Mouse (Mus musculus): ENCODE results near the gene Cdan1.
A peak's percentile ranks its signal among the peaks of the same experiment; 100 is the strongest.
"Not testable (repeated sequence)": the region's sequence is repeated elsewhere in the genome, so short reads cannot be mapped to it uniquely, and the experiment has no call there.

The Cdan1 gene

DNA sequence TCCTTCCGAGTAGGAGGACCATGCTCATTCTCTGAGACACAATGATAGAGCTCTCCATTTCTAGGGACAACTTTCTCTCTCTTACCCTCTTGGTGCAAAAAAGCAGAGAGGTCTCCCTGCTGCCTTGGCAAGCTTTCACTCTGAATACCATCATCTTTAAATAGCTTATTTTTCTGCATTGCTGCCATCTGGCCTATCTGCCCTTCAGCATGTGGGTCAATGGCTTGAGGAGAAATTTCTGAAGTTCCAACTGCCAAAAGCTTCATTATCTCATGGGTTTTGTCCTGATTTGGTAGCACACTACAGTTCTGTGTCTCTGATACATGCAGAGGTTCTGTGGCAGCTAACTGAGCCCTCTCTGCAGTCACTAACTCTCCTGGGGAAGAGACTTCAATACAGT is 104.4 kb downstream of the Cdan1 start:
- no peak for DNase-seq (ENCODE audit: low spot score in 2 of 2)

DNA sequence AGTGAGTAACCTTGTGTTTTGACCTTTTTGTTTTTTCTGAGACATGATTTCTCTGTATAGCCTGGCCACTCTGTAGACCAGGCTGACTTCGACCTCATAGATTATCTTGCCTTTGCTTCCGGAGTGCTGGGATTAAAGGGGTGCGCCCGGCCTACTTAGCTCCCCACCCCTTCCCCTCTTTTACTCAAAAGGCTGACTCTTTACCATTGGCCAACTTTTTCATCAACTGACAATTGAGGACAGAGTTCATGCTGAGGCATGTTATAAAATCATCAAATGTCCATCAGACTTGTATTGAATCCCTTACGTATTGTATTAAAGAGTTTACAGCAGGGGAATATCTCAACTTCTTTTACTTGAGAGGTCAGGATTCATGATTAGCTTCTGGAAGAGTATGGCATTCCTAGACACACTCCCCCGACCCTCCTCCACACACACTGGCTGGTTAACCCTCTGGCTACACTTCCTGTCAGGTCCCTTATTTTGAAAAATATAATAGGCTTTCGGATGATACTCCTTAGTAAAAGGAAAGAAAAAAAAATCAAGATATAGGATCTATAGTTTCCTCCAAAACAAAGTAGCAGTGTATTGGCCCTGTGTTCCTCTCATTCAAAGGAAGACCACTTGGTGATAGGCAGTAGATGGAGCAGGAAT is 117.9 kb downstream of the Cdan1 start:
- no peak for DNase-seq (ENCODE audit: low spot score in 2 of 2)

DNA sequence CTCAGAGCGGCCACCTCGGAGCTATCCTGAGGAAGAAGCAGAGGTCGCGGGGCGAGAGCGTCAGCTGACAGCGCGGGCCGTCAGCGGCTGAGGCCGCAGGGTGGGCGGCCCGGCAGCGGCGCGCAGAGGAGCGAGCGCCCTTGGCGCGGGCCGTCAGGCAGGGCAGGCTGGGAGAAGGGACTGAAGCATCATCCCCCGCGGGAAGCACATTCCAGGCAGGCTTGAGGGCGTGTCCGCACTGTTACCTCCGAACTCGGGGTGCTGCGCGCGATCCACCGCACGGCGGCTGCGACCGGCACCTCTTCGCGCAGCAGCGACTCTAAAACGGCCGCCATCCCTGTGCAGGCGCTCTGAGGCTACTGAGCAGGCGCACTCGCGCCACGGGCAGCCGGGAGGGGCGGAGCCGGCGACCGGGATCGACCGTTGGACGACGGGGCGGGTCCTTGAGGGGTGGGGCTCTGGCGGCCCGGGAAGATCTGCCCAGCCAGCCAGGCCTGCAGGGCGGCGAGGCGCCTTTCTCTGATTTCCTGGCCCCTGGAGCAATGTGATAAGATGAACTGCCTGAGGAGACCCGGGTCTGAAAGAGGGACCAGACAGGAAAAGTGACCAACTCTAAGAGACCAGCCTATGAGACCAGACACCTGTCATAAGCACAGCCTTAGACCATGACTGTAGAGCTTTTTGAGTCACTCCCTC is 118.6 kb downstream of the Cdan1 start:
- DNase-seq (ENCODE audit: low spot score in 2 of 2), result peak; percentile 70 to 79

DNA sequence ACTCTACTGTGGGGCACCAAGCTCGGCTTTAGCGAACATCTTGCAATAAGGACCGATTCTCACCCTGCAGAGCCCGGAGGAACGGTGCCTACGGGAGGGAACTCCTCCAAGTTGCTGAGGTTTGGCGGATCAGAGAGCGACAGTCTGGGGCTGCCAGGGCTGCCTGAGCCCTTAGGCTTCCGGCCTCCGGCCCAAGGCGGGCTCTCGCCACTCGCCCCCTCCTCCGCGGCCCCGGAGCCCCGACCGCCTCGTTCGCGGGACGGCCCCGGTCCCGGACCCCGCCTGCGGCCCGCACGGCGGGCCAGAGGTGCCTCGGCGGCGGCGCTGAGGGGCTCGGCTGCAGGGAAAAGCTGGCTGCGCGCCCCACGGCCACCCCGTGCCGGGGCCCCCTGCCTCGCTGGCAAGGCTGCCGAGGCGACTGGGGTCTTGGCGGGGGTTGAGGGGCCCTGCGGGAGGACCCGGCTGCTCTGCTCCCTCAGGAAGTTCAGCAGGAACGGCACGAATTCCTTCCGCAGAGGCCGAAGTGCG is 119.2 kb downstream of the Cdan1 start:
- DNase-seq (ENCODE audit: low spot score in 2 of 2), result no peak

DNA sequence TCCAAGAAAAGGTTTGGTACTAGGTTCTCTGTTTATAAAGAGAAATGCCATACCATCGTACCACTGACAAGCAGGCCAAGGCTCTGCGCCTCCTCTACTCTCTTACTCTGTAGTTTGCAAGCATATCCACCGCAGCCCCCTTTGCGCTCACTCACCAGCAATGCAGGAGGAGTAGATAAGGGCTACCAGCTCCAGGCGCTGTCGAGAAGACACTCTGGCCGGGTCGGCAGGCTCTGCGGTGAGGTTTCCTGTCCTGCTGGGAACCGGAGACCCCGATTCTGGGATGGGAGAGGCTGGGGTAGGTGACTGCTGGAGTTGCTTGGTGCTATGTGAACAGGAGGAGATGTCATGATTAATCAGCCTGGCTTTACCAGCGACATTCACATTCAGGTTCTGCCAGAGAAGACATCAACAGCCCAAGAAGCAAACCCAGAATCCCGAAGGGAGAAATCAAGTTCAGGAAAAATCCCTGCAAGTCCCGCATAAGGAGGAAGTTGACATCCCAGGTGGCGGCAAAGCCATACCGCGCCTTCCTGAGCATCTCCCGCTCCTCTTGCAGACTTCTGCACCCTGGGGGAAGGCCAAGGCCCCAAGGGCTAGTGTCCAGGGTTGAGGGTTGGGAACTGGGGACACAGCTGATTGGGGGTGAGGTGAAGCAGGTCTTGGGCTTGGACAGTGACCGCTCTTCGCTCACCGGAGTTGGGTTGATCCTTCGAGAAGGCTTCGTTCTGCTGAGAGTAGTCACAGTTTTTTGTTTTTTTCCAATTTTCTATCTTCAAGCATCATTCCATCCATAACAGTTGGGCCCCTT is 119.9 kb downstream of the Cdan1 start:
- DNase-seq (ENCODE audit: low spot score in 2 of 2), result no peak

DNA sequence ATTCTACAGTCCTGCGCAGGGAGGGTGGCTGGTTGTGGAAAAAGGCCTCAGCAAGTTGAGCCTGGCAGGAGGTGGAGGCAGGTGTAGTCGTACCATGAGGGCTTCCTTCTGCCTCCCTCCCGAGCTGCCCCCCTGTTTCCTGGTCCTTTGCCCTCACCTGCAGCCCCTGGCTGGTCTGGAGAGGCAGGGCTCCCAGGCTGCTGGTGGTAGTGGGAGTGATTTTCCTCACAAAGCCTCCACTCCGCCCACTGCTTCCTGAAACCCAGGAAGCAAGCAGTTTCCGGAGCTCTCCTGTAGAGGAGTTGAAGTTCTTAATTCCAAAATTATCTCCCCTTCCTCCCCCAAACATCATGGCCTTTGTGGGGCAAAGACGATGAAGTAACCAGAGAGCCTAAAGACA is 125.8 kb downstream of the Cdan1 start:
- no peak for DNase-seq (ENCODE audit: low spot score in 2 of 2)

DNA sequence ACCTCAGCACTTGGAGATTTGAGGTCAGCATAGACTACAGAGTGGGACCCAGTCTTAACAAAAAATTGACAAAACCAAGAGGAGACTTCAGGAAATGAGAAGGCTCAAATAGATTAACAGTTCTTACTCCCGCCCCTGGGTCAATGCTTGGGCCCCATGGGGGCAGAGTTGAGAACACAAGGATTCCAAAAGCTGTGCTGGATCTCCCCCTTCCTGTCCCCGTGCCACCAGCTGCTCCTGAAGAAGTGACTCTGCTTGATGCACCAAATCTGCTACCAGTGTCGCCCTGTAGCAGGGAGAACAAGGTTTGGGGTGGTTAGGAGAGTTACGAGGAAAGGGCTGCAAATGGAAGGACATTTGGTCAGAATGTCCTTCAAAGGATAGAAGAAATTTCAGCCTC is 126.3 kb downstream of the Cdan1 start:
- DNase-seq (ENCODE audit: low spot score in 2 of 2), result no peak

DNA sequence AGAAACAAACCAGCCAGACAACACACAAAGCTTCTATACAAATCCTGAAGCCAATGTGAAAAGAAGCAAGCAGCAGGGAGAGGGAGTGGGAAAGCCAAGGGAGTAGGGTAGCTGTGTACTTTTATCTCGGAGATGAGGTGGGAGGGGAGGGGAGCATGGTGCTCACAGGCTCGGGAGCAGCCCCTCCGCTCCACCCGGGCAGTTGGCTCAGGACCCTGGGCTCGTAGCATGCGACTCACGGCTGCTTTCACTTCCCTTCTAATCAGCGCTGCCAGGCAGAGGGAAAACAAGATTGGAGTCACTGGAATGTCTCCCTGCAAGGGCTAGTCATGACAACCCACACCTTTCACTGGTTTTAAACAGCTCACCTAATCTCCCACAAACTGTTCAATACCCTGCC is 127.4 kb downstream of the Cdan1 start:
- DNase-seq (ENCODE audit: low spot score in 2 of 2), result no peak

DNA sequence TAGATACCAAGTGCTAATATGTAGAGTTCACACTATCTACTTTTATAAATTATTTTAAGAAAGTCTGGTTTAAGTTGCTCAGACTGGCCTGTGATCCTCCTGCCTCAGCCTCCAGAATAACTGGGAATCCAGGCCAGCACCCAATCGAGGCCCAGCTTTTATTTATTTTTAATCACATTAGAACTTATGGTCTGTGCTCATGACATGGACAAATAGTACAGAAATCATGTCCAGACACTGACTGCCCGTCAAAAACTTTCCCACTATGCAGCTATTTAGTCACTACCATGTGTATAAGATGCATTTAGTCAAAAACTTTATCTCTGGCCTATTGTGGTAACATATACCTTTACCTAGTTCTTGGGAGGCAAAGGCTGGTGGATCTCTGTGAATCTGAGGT is 128.0 kb downstream of the Cdan1 start:
- DNase-seq (ENCODE audit: low spot score in 2 of 2), result no peak

DNA sequence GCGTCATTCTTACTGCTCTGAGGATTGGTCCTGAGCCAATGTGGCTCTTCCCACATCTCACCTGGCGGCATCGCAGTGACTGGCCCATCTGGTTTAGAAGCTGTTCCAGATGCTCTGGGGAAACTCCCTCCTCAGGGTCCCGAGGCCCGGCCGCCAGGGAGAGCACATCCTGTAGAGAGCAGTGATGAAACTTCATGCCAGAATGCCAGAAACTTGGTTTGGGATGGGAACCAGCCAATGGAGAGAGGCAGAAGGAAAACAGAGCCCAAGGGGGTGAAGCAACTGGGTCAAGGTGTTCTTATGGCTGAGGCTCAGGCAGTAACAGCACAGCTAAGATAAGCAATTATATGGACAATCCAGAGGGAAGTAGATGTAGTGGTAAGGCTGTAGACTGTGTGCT is 129.1 kb downstream of the Cdan1 start:
- no peak for DNase-seq (ENCODE audit: low spot score in 2 of 2)

DNA sequence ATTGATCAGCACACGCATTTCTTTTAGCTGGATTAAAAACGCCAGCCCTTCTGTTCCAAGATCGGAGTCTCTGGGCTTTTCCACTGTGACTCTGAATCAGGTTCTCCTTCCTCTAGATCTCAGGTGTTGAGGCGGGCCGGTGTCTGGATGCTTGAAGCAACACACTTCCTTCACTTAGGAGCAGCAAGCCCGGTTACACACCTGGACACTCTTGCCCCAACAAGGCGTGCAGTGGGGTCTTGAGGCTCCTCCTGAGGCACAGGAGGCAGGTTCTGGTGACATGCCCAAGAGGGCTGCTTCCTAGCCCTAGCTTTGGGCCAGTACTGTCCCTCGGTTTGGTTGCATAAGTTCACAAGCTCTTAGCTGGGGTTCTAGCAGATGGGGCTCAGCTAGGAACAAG is 131.4 kb downstream of the Cdan1 start:
- DNase-seq (ENCODE audit: low spot score in 2 of 2), result no peak

DNA sequence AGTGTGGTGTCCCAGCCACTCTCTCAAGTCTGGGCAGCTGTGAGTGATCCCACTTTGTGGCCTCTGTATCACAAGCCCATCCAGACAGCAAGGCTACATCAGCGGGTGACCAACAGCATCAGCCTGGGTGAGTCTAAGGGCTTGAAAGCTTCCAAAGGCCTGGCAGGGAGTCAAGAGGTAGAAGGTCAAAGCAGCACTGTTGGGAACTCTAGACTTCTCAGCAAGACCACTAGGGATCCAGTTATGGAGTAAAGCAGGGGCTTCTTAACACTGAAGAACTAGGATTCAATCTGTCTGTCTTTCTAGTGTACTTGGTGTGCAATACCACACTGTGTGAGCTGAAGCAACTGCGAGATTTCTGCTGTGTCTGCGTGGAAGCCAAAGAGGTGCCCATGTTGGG is 136.5 kb downstream of the Cdan1 start:
- DNase-seq (ENCODE audit: low spot score in 2 of 2), result no peak

DNA sequence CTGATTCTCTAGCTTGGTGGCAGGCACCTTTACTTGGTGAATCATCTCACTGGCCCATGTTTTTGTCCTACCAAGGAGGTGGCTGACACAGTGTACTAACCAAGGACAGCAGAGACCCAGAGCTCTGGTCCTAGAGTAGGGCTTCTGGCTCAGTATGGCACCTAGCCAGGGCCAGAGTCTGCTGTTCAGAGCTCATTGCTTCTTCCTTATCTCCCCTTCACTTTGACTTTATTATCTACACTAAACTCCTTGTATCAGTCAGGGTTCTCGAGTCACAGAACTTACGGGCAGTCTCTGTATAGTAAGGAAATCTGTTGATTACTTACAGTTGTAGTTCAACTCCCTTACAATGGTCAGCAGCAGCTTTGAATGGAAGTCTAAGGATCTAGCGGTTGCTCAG is 139.0 kb downstream of the Cdan1 start:
- no peak for DNase-seq (ENCODE audit: low spot score in 2 of 2)

DNA sequence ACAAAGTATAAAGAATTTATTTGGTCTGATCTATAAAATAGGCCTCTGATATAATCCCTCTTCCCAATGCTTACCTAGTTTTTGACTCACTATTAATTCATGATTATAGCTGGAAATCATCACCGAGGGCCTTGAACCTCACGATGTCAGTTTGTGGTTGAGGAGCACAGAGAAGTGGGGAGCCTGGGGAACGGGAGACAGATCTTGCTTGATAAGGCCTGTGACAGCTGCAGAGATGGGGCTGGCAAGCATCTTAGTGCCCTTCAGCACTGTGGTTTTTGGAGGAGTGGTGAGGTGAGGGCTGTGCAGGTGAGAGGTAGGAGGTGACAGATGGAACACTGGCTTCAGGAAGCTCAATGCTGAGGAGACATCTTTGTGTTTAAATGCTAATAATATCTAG is 139.8 kb downstream of the Cdan1 start:
- no peak for DNase-seq (ENCODE audit: low spot score in 2 of 2)

DNA sequence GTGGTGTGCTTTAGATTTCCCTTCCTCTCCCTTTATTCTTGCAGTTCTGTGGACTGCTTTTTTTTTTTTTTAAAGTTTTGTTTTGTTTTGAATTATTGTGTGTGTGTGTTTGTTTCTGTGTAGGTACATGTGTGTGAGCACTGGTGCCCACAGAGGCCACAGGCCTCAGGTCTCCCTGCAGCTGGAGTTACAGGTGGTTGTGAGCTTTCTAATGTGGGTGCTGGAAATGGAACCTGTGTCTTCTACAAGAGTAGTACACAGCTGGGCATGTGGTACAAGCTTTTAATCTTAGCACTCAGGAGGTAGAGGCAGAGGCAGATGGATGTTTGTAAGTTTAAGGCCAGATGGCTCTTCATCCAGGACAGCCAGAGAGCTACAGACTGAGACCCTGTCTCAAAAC is 142.9 kb downstream of the Cdan1 start:
- no peak for DNase-seq (ENCODE audit: low spot score in 2 of 2)

DNA sequence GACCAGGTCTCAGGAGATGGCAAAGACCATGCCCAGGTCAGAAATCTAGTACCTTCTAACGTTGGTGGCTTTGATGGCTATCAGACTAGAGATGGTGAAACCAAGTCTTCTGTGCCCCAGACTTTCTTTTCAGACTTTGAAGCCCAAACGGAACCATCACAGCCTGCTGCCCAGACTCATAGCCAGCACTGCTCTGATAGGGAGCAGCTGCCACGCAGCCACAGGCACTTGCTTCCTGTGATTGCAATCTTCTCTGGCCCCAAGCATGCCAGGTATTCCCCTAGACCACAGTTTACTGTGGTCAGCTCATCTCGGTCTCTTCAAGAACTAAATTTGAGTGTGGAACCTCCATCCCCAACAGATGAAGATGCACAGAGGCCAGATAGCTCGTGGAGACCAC is 147.3 kb downstream of the Cdan1 start:
- no peak for DNase-seq (ENCODE audit: low spot score in 2 of 2)

DNA sequence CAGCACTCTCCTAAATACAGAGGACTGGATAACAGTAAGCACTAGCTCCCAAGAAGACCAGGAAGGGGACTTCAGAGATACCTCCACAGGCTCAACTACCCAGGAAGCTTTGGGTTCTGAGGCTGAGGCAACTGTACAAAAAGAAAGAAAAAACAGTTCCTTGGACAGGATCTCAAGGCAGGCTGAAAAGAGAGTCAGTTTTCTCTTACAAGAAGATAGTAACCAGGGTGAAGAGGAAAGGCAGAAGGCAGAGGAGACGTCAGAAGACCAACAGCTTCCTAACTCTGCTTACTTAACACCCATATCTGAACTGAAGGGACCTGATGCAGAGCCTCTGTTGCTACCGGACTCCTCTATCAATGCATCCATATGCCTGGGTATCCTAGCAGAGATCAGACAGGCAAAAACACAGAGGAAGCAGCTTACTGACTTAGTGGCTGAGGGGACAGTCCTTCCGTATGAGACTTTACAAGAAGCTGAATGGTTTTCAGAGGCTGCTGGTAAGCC is 149.5 kb downstream of the Cdan1 start:
- DNase-seq (ENCODE audit: low spot score in 2 of 2), result no peak

DNA sequence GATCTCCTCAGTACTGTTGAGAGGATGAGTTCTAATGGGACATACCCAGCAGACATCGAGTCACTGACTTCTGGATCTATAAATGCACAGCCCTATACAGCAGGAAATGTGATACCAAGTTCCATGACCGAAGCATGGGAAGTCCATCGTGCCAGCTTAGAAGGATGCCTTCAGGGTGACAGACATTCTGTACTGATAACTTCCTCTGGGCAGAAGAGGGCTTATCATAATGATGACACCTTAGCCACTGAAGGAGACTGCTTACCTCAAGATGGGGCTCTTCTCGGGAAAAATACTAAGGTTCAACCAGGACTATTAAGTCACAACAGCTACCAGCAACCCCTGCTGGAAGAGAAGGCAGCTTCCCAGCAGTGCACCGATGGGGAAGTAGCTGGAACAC is 152.2 kb downstream of the Cdan1 start:
- DNase-seq (ENCODE audit: low spot score in 2 of 2), result no peak

DNA sequence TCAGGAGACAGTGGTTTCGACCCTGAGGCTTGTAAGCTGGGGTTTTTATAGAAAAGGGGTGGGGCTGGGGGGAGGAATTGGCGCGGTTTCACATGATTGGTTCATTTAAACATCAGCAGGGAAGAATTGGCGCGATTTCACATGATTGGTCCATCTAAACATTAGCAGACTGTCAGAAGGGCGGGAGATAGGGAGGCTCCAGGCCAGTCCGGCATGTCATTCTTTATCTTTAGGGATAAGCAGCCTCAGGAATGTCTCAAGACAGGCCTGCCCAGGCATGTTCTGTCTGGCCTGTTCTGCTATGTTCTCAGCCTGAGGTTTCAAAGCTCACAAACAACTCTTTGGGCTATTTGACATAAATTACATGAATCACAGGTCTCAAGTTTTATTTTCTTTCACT is 168.8 kb downstream of the Cdan1 start:
- not testable (repeated sequence) for DNase-seq (ENCODE audit: low spot score in 2 of 2)

DNA sequence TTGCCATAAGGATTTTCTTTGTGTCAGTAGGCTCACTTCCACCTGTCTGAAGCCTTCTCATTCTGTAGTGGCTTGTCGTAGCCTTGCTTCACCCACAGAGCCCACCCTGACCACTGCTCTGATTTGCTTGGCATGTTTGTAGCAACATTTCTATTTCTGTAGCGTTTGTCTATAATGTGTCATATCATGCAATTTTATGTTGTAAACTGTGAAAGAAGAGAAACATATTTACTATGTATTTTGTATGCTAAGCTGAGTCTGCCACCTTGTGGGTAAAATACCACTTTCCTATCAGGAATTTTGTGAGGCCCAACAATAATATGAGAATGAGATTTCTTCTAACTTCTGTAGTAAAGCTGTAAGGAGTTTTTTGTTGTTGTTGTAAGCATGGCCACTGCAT is 179.7 kb downstream of the Cdan1 start:
- DNase-seq (ENCODE audit: low spot score in 2 of 2), result no peak

DNA sequence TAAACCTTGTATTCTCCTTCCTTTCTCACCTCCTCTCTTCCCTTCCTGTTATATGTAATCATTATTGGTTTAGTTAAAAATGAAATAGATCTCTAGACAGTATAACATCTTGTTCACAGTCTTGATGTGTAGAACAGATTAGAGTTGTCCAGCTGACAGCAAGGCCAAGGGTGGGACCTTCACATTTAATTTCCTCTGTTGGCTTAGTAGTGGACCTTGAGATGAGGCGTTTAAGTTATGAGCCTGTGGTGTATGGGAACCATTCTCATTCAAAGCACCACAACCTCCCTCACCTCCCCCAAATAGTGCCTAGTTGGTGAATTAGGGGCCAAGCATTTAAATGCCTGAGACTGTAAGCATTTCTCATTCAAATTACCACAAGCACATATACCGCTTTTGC is 182.5 kb downstream of the Cdan1 start:
- no peak for DNase-seq (ENCODE audit: low spot score in 2 of 2)
